Mouse (Mus musculus): ENCODE data around the gene 4933427I04Rik. TPM values are rescaled to one million over a fixed set of nuclear protein-coding genes. Genes with fewer than 3 reads are reported as not detected.

4933427I04Rik gene
- polyA plus RNA-seq, 1 experiment from 2014 or later: 0.09 TPM

DNA sequence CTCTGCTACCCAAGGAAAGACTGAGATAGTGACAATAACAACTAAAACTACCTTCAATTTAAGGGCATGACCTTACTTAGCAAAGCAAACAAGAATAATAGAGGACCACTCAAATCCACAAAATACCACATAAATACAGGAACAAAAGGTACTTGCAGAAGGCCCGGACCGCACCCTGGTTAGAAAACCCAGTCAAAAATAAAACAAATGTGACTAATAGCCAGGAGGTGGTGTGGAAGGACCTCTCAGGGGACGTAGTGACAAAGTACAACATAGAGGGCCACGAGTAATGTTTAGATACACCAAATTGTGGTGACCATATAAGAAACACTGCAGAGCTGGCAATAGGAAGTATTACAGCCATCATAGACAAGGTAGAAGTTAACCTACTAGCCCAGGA lies 34.8 kb downstream of the 4933427I04Rik start:
- ChIA-PET POLR2A (no interaction called here), CTCF (no interaction called here)
- TF ChIP-seq CTCF (IDR thresholded peaks at IDR 0.05): no peak
- in situ Hi-C loops (cut with MboI; ENCODE audit: low pct_unique_long_range_greater_than_20kb): no loop called here
- H3K27me3 ChIP-seq: no peaks in the 10 kb centered on the region
- DNase-seq (ENCODE audit: low read depth, low spot score) (no peak), ATAC-seq (no peak)

DNA sequence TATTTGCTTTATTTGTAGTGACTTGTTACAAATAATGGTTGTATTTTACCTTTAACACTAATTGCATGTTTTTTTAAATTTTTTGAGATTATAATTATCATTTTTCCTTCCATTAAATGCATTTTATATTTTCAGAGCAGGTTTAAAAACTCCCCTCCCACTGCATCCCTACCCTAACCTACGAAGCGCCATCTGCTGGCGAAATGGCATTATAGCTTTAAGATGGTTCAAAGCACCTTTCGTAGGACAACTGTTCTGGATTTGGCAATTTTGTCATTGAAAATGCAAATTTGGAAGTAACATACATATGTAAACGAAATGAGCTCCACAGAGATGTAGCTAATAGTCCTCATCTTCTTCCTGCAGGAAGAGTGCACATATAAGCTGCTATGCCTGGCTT lies 39.2 kb downstream of the 4933427I04Rik start:
- CTCF ChIA-PET: interaction anchor here (0.7 to 2.6 kb wide), 13 partner anchors 18 to 151 kb away, joined by 3 to 19 read pairs (median 3); no protein-coding TSS in a partner anchor
- POLR2A ChIA-PET: no interaction called here
- ATAC-seq (no peak), DNase-seq (ENCODE audit: low read depth, low spot score) (no peak)
- no peak for TF ChIP-seq CTCF (IDR thresholded peaks at IDR 0.05)
- no peaks in the 10 kb centered on the region for H3K27me3 ChIP-seq
- in situ Hi-C loops (cut with MboI; ENCODE audit: low pct_unique_long_range_greater_than_20kb): no loop called here

DNA sequence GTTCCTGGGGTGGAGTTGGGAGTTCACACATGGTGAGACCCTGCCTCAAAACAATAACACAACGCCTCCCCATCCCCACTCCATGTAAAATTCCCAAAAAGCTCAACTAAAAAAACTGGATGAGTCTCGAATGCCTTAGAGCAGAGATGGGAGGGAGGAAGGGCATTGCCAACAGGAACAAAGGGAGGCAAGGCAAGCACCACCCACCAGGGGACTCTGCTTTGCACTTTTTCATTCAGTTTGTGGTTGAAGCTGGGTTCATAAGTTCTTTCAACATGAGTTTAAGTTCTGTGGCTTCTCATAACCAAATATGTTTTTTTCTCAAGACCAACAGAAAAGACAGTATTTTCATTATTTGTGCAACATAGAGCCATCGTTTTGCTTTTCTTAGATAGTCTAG lies 44.0 kb downstream of the 4933427I04Rik start:
- DNase-seq (ENCODE audit: low read depth, low spot score): no peak
- no peaks in the 10 kb centered on the region for H3K27me3 ChIP-seq
- ChIA-PET CTCF (interaction anchor here (1.2 kb wide), 1 partner anchor 145 kb away, joined by 4 read pairs; no protein-coding TSS in a partner anchor), POLR2A (interaction anchor here (1.5 kb wide), 1 partner anchor 14 kb away, joined by 4 read pairs; the partner anchor contains the start of genes 4930535I16Rik and Rragc)
- no peak for ATAC-seq
- in situ Hi-C loops (cut with MboI; ENCODE audit: low pct_unique_long_range_greater_than_20kb): loop anchor here (5.0 to 25.0 kb wide), 2 partner anchors 141 to 491 kb away; no protein-coding TSS in a partner anchor
- no peak for TF ChIP-seq CTCF (IDR thresholded peaks at IDR 0.05)

DNA sequence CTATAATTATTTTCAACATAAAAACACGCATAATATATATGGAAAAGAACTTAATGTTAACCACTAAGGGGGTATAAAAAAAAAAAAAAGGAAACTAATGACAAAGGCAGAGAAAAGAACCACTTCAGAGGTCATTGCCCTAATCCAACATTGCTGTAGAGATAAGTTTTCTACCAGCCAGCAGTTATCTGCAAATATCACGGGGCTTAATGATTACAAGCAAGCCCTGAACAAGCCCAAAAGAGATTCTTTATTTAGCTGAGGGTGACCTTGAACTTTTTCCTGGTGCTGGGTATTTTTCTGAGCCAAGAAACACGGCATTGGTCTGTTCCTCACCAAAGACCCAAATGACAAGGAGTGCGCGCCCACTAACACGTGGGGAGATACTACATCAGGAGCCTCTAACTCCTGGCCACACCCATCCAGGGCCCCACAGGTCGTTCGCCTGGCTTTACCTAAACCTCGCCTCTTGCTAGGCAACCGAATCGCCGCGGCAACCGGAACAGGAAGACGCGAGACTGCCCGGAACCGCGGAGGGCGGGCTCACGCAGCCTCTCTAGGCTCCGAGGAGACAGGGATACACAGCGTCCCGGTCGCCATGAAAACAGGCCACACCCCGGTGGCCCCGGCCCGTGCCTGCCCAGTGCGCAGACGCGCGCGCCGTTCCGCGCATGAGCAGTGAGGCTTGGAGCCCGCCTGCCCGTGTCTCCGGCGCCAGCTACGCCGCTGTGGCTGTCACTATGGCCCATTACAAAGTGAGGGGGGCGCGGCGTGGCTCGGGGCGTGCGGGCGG lies 45.0 kb downstream of the 4933427I04Rik start, which contains the start of gene Mycbp:
Gene Mycbp (plus strand): TSS at position 500 of the 793 bp plus-strand sequence.
- ATAC-seq (peak; percentile 96), DNase-seq (ENCODE audit: low read depth, low spot score) (peak; percentile 88)
- H3K27me3 ChIP-seq: no peaks in the 10 kb centered on the region
- CTCF ChIA-PET: no interaction called here
- no peak for TF ChIP-seq CTCF (IDR thresholded peaks at IDR 0.05)
- POLR2A ChIA-PET: interaction anchor here (1.5 kb wide), 1 partner anchor 13 kb away, joined by 4 read pairs; the partner anchor contains the start of genes 4930535I16Rik and Rragc
- in situ Hi-C loops (cut with MboI; ENCODE audit: low pct_unique_long_range_greater_than_20kb): loop anchor here (5.0 to 25.0 kb wide), 2 partner anchors 142 to 492 kb away; no protein-coding TSS in a partner anchor

DNA sequence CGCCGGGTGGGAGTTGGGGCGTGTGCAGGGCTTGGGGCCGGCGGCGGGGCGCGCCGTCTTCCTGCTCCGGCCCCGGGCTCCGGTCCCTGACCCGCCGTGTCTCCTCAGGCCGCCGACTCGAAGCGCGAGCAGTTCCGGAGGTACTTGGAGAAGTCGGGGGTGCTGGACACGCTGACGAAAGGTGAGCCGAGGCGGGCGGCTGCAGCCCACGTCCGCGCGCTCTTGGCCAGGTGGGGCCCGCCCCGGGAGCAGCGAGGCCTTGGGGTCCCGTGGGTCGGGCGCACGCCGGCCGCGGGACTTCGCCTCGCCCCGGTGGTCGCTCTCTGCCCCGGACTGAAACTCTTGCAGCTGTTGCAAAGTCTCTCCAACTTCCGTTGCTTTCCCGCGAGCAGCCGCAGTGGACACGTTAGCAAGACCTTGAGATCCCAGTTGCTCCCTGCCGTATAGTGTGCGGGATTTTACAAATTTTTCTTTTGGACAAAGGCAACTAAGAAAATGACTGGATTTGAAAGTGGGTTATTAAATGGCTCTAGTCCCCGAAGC lies 45.7 kb downstream of the 4933427I04Rik start:
- DNase-seq (ENCODE audit: low read depth, low spot score): no peak
- peak; percentile 56 for ATAC-seq
- H3K27me3 ChIP-seq: no peaks in the 10 kb centered on the region
- CTCF ChIA-PET: no interaction called here
- in situ Hi-C loops (cut with MboI; ENCODE audit: low pct_unique_long_range_greater_than_20kb): loop anchor here (25.0 kb wide), 1 partner anchor 493 kb away; no protein-coding TSS in a partner anchor
- POLR2A ChIA-PET: interaction anchor here (0.6 kb wide), 1 partner anchor 26 kb away, joined by 3 read pairs; no protein-coding TSS in a partner anchor
- TF ChIP-seq CTCF (IDR thresholded peaks at IDR 0.05): no peak

DNA sequence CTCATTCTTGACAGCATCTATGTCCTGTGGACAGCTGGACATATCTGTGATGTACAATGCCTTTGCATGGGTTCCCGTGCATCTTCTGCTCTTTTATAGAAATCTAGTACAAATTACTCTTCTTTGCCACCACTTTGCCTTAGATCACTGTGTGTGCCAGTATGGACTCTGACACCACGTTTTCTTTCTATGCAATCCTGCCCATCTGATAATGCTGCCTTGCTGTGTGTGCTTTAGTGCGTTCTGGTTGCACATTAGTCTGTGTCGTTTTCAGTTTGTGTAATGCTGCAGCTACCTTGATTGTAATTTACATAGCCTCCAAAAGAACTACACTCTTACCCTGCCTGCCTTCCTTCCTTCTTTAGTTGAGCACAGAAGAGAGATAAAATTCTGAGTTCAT lies 52.0 kb downstream of the 4933427I04Rik start:
- CTCF ChIA-PET: no interaction called here
- TF ChIP-seq CTCF (IDR thresholded peaks at IDR 0.05): no peak
- in situ Hi-C loops (cut with MboI; ENCODE audit: low pct_unique_long_range_greater_than_20kb): loop anchor here (25.0 kb wide), 1 partner anchor 499 kb away; no protein-coding TSS in a partner anchor
- H3K27me3 ChIP-seq: no peaks in the 10 kb centered on the region
- no peak for ATAC-seq
- no peak for DNase-seq (ENCODE audit: low read depth, low spot score)
- POLR2A ChIA-PET: interaction anchor here (0.8 kb wide), 1 partner anchor 197 kb away, joined by 3 read pairs; no protein-coding TSS in a partner anchor

DNA sequence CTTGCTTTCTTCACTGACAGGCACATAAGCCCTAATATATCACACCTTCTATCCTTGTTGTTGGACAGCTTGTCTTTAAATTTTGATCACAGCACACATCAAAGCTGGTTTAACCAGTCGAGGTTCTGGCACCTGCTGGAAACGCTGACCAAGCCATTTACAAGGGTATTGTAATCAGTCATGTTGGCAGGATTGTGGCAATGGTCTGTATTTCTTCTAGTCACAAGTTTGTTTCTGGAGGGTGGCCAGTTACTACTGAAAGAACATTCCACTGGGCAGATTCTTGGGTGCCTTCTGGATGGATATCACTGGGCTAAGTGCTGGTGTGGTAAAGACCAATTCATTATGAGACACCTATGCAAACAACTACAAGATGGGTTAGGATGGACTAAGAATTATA lies 53.0 kb downstream of the 4933427I04Rik start:
- ChIA-PET CTCF (no interaction called here), POLR2A (no interaction called here)
- TF ChIP-seq CTCF (IDR thresholded peaks at IDR 0.05): no peak
- ATAC-seq: no peak
- DNase-seq (ENCODE audit: low read depth, low spot score): no peak
- in situ Hi-C loops (cut with MboI; ENCODE audit: low pct_unique_long_range_greater_than_20kb): loop anchor here (25.0 kb wide), 1 partner anchor 500 kb away; no protein-coding TSS in a partner anchor
- H3K27me3 ChIP-seq: no peaks in the 10 kb centered on the region

Other genes starting within 250 kb of the 4933427I04Rik start
- gene Macf1, start 175.3 kb upstream of the 4933427I04Rik start, polyA plus RNA-seq (2021): 84.1 TPM
- gene Ndufs5, start 141.5 kb upstream of the 4933427I04Rik start, polyA plus RNA-seq (2021): 64.3 TPM
- 30.5 TPM for gene Akirin1, start 109.3 kb upstream of the 4933427I04Rik start, polyA plus RNA-seq (2021)
- gene Rhbdl2, start 71.8 kb upstream of the 4933427I04Rik start, polyA plus RNA-seq (2021): 19.0 TPM
- gene Mycbp, start 45.2 kb downstream of the 4933427I04Rik start, polyA plus RNA-seq (2021): 45.4 TPM
- gene Rragc, start 57.8 kb downstream of the 4933427I04Rik start, polyA plus RNA-seq (2021): 80.9 TPM
- gene 4930535I16Rik, start 58.3 kb downstream of the 4933427I04Rik start, polyA plus RNA-seq (2021): 0.19 TPM

Data from Patski (cell line).